Mouse (Mus musculus) cerebellum, adult 11 months (tissue): ENCODE results near the gene Cfh.
"Not testable (repeated sequence)": the region's sequence is repeated elsewhere in the genome, so short reads cannot be mapped to it uniquely, and the experiment has no call there.

Experiments used
- DNase-seq: peaks from one replicate; pipeline ENCODE4 v3.0.0; 2022

Cfh gene

DNA sequence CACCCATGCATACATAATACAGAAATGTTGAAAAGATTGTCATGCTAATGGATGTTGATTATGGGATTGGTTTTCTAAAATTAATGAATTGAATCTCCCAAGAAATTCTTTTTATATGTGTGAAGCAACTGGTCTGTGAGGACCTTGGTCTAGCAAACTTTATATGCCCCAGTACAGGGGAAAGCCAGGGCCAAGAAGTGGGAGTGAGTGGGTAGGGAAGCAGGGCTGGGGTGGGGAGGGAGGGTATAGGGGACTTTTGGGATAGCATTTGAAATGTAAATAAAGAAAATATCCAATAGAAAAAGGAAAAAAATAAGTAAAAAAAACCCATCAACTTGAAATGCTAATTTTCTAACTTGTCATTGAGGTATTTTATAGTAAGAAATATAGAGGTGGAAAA, at the start of gene Cfh:
Gene Cfh (minus strand): TSS at position 101 of the 400 bp plus-strand sequence.
- not testable (repeated sequence) for DNase-seq

DNA sequence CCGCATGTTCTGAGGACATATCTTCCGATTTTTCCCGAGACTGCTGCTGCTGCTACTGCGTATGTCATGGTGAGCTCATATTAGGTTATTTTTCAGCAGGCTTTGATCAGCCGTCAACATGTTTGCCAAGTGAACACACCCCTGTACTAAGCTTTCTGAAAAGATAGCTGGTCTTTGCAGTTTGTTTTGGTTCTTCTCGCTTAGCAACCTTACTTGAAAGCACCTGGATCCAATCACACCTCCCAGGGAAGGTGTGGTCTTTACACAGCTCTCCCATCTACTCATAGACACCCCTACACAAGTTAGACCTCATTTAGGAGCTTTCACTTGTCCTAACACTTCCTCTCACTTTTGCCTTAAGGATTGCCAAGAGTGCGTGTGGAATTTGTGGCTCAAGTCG, 43.1 kb upstream of the Cfh start:
- DNase-seq: no peak

GRCm38 (mm10) chr1:140225221-140225620, 41.7 kb upstream of the Cfh start:
- no peak for DNase-seq

DNA sequence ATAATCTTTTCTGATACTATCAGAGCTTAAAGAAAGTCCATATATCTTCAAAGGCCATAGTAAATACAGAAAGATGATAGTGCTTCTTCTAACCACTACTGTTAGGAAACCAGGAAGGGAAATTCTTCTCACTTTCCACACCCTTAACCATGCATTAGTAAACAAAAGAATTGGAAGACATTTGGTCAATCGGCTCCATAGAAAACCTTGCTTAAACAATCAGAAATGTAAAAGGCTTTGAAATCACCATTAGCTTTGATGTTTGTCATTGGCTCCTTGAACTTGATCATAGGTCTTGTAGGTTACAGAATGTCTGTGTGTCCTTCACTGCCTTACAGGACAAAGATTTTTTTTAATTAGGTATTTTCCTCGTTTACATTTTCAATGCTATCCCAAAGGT, 21.8 kb upstream of the Cfh start:
- DNase-seq: no peak

GRCm38 (mm10) chr1:140188500-140188899, 4.9 kb upstream of the Cfh start:
- not testable (repeated sequence) for DNase-seq

DNA sequence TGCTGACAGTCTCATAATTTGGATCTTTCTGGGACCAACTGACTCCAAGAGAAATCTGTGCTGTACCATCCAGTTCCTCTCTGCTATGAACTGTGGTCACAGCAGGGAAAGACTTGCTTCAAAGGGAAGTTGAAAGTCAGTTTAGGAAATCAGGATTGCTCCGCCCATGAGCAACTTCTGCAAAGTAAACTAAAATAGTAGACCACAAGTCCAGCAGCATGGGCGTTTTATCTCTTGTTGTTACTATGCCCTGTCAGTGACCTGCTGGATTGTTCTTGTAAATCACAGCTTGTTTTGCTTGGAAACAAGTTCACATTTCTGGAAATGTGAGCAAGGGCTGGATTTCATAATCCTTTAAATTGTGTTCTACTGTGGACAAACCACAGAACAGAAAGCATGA, 356 bp downstream of the Cfh start:
- no peak for DNase-seq

DNA sequence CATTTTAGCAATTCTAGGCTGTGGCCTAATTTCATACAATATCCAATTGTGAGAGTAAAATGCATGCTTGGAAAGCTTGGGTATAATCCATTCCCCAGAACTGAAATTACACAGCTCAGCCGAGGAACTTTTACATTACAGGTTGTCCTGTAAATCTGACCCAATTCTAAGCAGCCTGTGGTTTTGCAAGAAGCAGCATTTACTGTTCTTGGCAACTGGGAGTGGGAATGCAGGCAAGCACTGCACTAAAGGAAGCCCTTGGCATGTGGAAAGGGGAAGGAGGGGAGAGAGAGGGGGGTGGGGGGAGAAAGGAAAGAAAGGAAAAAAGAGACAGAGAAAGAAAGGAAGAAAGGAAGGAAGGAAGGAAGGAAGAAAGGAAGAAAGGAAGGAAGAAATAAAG, 3.4 kb downstream of the Cfh start:
- no peak for DNase-seq

- no peak for DNase-seq
Measured at GRCm38 (mm10) chr1:140175442-140175841, 8.1 kb downstream of the Cfh start.

GRCm38 (mm10) chr1:140171581-140172154, 11.9 kb downstream of the Cfh start:
- no peak for DNase-seq

DNA sequence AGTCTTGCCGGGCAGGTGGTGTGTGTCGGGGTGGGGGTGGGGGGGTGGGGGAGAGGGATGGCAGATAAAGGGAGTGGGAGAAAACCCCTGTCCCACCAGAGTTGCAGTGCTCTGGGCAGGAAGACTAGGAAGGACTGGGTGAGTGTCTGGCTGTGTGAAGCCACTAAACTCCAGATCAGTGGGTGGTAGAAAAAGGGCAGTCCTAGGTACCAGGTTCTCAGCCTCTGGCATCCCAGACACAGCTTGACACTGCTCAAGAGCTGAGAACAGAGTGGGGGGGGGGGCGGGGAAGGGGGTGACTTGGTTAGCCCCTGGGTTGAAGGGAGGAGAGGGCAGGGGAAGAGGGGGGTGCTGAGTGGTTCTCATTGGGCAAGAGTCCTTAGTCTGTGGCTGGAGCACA, 24.6 kb downstream of the Cfh start:
- no peak for DNase-seq

- peak; percentile 1 for DNase-seq
Measured at GRCm38 (mm10) chr1:140069471-140069870, 114.1 kb downstream of the Cfh start.
